9 mouse cellular contexts compared by ENCODE assay signal in genomic region chr8:48215071-48215501, GRCm38 (mm10).
DNase-seq lines count a peak whose midpoint lies in the region; TF ChIP-seq lines count a peak whose summit lies in the region.
"Had no signal": no experiment of that assay in that cellular context is flagged by ENCODE, and none has a peak within 500 bp of the region (broad histone marks: within the 10 kb centered on the region; RNA-seq: fewer than 3 reads in every experiment).

No protein-coding gene starts in this region.

- intact Hi-C loops in left cerebral cortex, postnatal 36 days (cut with DNase I), result no loop called here

- peak; percentile 48 for DNase-seq in gastrocnemius, postnatal 10 days
- DNase-seq in gastrocnemius, postnatal 25 days, result no peak
- peak; percentile 82 for DNase-seq in brain, embryonic 14.5 days (ENCODE audit: low read depth)
- DNase-seq in layer of hippocampus, adult 11-12 months (ENCODE audit: low spot score), result peak; percentile 69
- peak; percentile 68 to 74 for DNase-seq in left cerebral cortex, postnatal 36 days (ENCODE audit: low spot score in 2 of 2)
- no peak for DNase-seq in liver
- no peak for DNase-seq in MN1 (ENCODE audit: low spot score)
- DNase-seq in B cell, adult 2 months, result no peak
- DNase-seq: liver, embryonic 13.5 days had no signal

- TF ChIP-seq CTCF in brain, embryonic 14.5 days (IDR thresholded peaks at IDR 0.05; ENCODE audit: borderline replicate concordance, extremely low read depth, insufficient read depth, insufficient read length), result no peak

- TF ChIP-seq POLR2A in brain, embryonic 14.5 days (IDR thresholded peaks at IDR 0.05; ENCODE audit: borderline replicate concordance, extremely low read depth, insufficient read depth, insufficient read length, poor library complexity, severe bottlenecking), result no peak

Comparison
In these comparisons a context has a peak if more than half of its experiments do, and no peak if none do; other contexts are left out.
1. DNase-seq: peak in gastrocnemius, postnatal 10 days (single experiment), brain, embryonic 14.5 days (single experiment), layer of hippocampus, adult 11-12 months (single experiment) and left cerebral cortex, postnatal 36 days (2 of 2); none in gastrocnemius, postnatal 25 days (single experiment), liver (single experiment), MN1 (single experiment) and B cell, adult 2 months (0 of 2).